Mouse (Mus musculus) forebrain, postnatal 0 days (tissue): Measurements from ENCODE around the gene Tradd. TPM values are rescaled to one million over a fixed set of nuclear protein-coding genes. Genes with fewer than 3 reads are reported as not detected.

ENCODE experiments used
- ATAC-seq: fragments of 200-750 bp; cut with Nextera tagmentation; 2 replicates; pipeline ENCODE4 v1.8.0; 2017; ENCODE audit warnings: mild to moderate bottlenecking, moderate library complexity
- DNase-seq: peaks from one replicate; pipeline ENCODE4 v3.0.0-alpha.2; 2015
- H3K27ac ChIP-seq: fragments of 300-500 bp; sonication (generic); 2 replicates; pipeline ENCODE4 v1.5.1; 2014; ENCODE audit warnings: low read depth, mild to moderate bottlenecking, antibody characterized with exemption, low read length, moderate library complexity, mixed read lengths
- H3K27me3 ChIP-seq: fragments of 300-500 bp; sonication (generic); 2 replicates; pipeline ENCODE4 v1.6.1; 2014; ENCODE audit warnings: mild to moderate bottlenecking, low read length, mixed read lengths; ENCODE audit not compliant: insufficient read depth
- H3K36me3 ChIP-seq: fragments of 300-500 bp; sonication (generic); 2 replicates; pipeline ENCODE4 v1.6.1; 2014; ENCODE audit warnings: mild to moderate bottlenecking, moderate library complexity; ENCODE audit not compliant: insufficient read depth
- H3K4me1 ChIP-seq: fragments of 300-500 bp; sonication (generic); 2 replicates; pipeline ENCODE4 v1.6.1; 2014; ENCODE audit warnings: antibody characterized with exemption; ENCODE audit not compliant: insufficient read depth
- H3K4me2 ChIP-seq: fragments of 300-500 bp; sonication (generic); 2 replicates; pipeline ENCODE4 v1.6.1; 2014; ENCODE audit warnings: low read depth, mild to moderate bottlenecking, moderate library complexity
- H3K4me3 ChIP-seq: fragments of 300-500 bp; sonication (generic); 2 replicates; pipeline ENCODE4 v1.5.1; 2014; ENCODE audit warnings: low read depth, low read length, mixed read lengths
- H3K9ac ChIP-seq: fragments of 300-500 bp; sonication (generic); 2 replicates; pipeline ENCODE4 v1.6.1; 2014; ENCODE audit warnings: mild to moderate bottlenecking
- H3K9me3 ChIP-seq: fragments of 300-500 bp; sonication (generic); 2 replicates; pipeline ENCODE4 v1.6.1; 2016; ENCODE audit warnings: low read length
- CTCF ChIP-seq: sonication (generic); IDR thresholded peaks from 2 replicates; pipeline ENCODE4 v1.5.1; 2016; ENCODE audit warnings: antibody characterized with exemption, control low read depth, low read depth
- WGBS: fragments of 180-500 bp; shearing (Covaris S2); extraction: QIAGEN DNeasy Blood & Tissue Kit; methylation state at CpG from one replicate; pipeline ENCODE4 v1.1.7; 2014; 5-methylcytosine and 5-hydroxymethylcytosine counted together
- polyA plus RNA-seq: library from polyadenylated mRNA; unstranded; fragments of >200 nt; fragmentation: Nextera tagmentation; extraction: Ambion mirVana; gene quantifications from 2 replicates; pipeline ENCODE4 v1.2.1, GENCODE M21; 2015
- total RNA-seq: library from RNA; depleted of rRNA; stranded (reverse); fragments of >200 nt; gene quantifications from 2 replicates; pipeline ENCODE4 v1.2.3, GENCODE M21; 2014

Gene Tradd
- total and polyA plus RNA-seq, 2 experiments from 2014 or later: 14.0 to 14.7 TPM

GRCm38 (mm10) chr8:105225917-105226316 is 38.5 kb downstream of the Tradd start:
- DNase-seq (no peak), ATAC-seq (no peak)
- TF ChIP-seq CTCF: no peak
- peaks cover 17% of the 10 kb centered on the region for H3K4me1 ChIP-seq
- no peak overlapping the region for H3K27ac ChIP-seq
- peak overlapping the region; percentile 82 for H3K4me2 ChIP-seq
- H3K9ac ChIP-seq: peak overlapping the region; percentile 89
- H3K4me3 ChIP-seq: peak overlapping the region; percentile 77
- 37% methylated on average over 6 of the region's 6 CpGs for WGBS
- H3K27me3 ChIP-seq: no peaks in the 10 kb centered on the region
- H3K36me3 ChIP-seq: no peaks in the 10 kb centered on the region
- H3K9me3 ChIP-seq: no peaks in the 10 kb centered on the region

- H3K9me3 ChIP-seq: no peaks in the 10 kb centered on the region
- peak overlapping the region; percentile 82 for H3K4me2 ChIP-seq
- peak overlapping the region; percentile 89 for H3K9ac ChIP-seq
- DNase-seq: no peak
- peaks cover 17% of the 10 kb centered on the region for H3K4me1 ChIP-seq
- peak overlapping the region; percentile 77 for H3K4me3 ChIP-seq
- H3K27me3 ChIP-seq: no peaks in the 10 kb centered on the region
- peak; percentile 67; the same call in 1 of the 2 replicates for ATAC-seq
- peak overlapping the region; percentile 78 for H3K27ac ChIP-seq
- under 1% methylated on average over 27 of the region's 27 CpGs for WGBS
- H3K36me3 ChIP-seq: no peaks in the 10 kb centered on the region
- TF ChIP-seq CTCF: no peak
Measured at GRCm38 (mm10) chr8:105225272-105225593, 39.2 kb downstream of the Tradd start.

GRCm38 (mm10) chr8:105224413-105225271 is 39.8 kb downstream of the Tradd start, which contains the start of gene D230025D16Rik:
Gene D230025D16Rik, plus strand, starts transcription at chr8:105225145.
- H3K27ac ChIP-seq: peak within 1 kb of the TSS; percentile 78
- H3K4me3 ChIP-seq: peak within 1 kb of the TSS; percentile 77
- no peaks in the 10 kb centered on the region for H3K27me3 ChIP-seq
- H3K36me3 ChIP-seq: no peaks in the 10 kb centered on the region
- no peaks in the 10 kb centered on the region for H3K9me3 ChIP-seq
- H3K9ac ChIP-seq: peak within 1 kb of the TSS; percentile 89
- ATAC-seq (peak; percentile 98), DNase-seq (peak; percentile 97)
- peaks cover 17% of the 10 kb centered on the region for H3K4me1 ChIP-seq
- 2% methylated on average over 34 of the region's 34 CpGs for WGBS
- no peak for TF ChIP-seq CTCF
- H3K4me2 ChIP-seq: peak within 1 kb of the TSS; percentile 82

GRCm38 (mm10) chr8:105223850-105224249 is 40.6 kb downstream of the Tradd start:
- Histone ChIP-seq H3K4me1 (peaks cover 17% of the 10 kb centered on the region), H3K27ac (peak overlapping the region; percentile 73), H3K4me3 (no peak overlapping the region), H3K9ac (peak overlapping the region; percentile 89; the same call in 1 of the 2 replicates), H3K27me3 (no peaks in the 10 kb centered on the region), H3K36me3 (no peaks in the 10 kb centered on the region), H3K9me3 (no peaks in the 10 kb centered on the region), H3K4me2 (peak overlapping the region; percentile 82; the same call in 1 of the 2 replicates)
- 79% methylated on average over 7 of the region's 7 CpGs for WGBS
- DNase-seq: no peak
- no peak for ATAC-seq
- TF ChIP-seq CTCF: no peak

- TF ChIP-seq CTCF: peak; percentile 79
- H3K4me2 ChIP-seq: no peak overlapping the region
- ATAC-seq: peak; percentile 34; the same call in 1 of the 2 replicates
- no peaks in the 10 kb centered on the region for H3K4me1 ChIP-seq
- H3K36me3 ChIP-seq: no peaks in the 10 kb centered on the region
- H3K27ac ChIP-seq: no peak overlapping the region
- no peaks in the 10 kb centered on the region for H3K9me3 ChIP-seq
- H3K27me3 ChIP-seq: no peaks in the 10 kb centered on the region
- 86% methylated on average over 5 of the region's 5 CpGs for WGBS
- H3K4me3 ChIP-seq: no peak overlapping the region
- no peak overlapping the region for H3K9ac ChIP-seq
- DNase-seq: peak; percentile 79
Measured at GRCm38 (mm10) chr8:105217926-105218522, 46.4 kb downstream of the Tradd start.

- DNase-seq (no peak), ATAC-seq (no peak)
- Histone ChIP-seq H3K4me2 (no peak overlapping the region), H3K36me3 (no peaks in the 10 kb centered on the region), H3K4me1 (no peaks in the 10 kb centered on the region), H3K4me3 (no peak overlapping the region), H3K27ac (no peak overlapping the region), H3K9me3 (no peaks in the 10 kb centered on the region), H3K27me3 (no peaks in the 10 kb centered on the region), H3K9ac (no peak overlapping the region)
- TF ChIP-seq CTCF: no peak
- WGBS: 93% methylated on average over 5 of the region's 5 CpGs
Measured at GRCm38 (mm10) chr8:105214104-105214503, 50.3 kb downstream of the Tradd start.
